Mouse (Mus musculus) heart, embryonic 15.5 days (tissue): ENCODE results near the gene Stx5a. TPM values are rescaled to one million over a fixed set of nuclear protein-coding genes. Genes with fewer than 3 reads are reported as not detected.
"Not testable (repeated sequence)": the region's sequence is repeated elsewhere in the genome, so short reads cannot be mapped to it uniquely, and the experiment has no call there.

Source experiments
- ATAC-seq: fragments of 200-750 bp; cut with Nextera tagmentation; replicated peaks from 2 replicates; pipeline ENCODE4 v1.8.0; 2017; ENCODE audit warnings: low read depth, moderate TSS enrichment; ENCODE audit not compliant: insufficient number of reproducible peaks, insufficient read depth, low FRiP score
- H3K27ac ChIP-seq: fragments of 300-500 bp; sonication (generic); 2 replicates; pipeline ENCODE4 v1.5.1; 2015; ENCODE audit warnings: mild to moderate bottlenecking, inconsistent platforms
- H3K27me3 ChIP-seq: fragments of 300-500 bp; sonication (generic); 2 replicates; pipeline ENCODE4 v1.6.1; 2015; ENCODE audit warnings: inconsistent platforms
- H3K36me3 ChIP-seq: fragments of 300-500 bp; sonication (generic); 2 replicates; pipeline ENCODE4 v1.6.1; 2015; ENCODE audit warnings: mild to moderate bottlenecking, inconsistent platforms
- H3K4me1 ChIP-seq: fragments of 300-500 bp; sonication (generic); replicated peaks from 2 replicates; pipeline ENCODE4 v1.6.1; 2015; ENCODE audit warnings: inconsistent platforms
- H3K4me2 ChIP-seq: fragments of 300-500 bp; sonication (generic); 2 replicates; pipeline ENCODE4 v1.6.1; 2015; ENCODE audit warnings: inconsistent platforms, mild to moderate bottlenecking, moderate library complexity
- H3K4me3 ChIP-seq: fragments of 300-500 bp; sonication (generic); 2 replicates; pipeline ENCODE4 v1.5.1; 2015; ENCODE audit warnings: mild to moderate bottlenecking, inconsistent platforms
- H3K9ac ChIP-seq: fragments of 300-500 bp; sonication (generic); 2 replicates; pipeline ENCODE4 v1.6.1; 2015; ENCODE audit warnings: mild to moderate bottlenecking, inconsistent platforms
- H3K9me3 ChIP-seq: fragments of 300-500 bp; sonication (generic); replicated peaks from 2 replicates; pipeline ENCODE4 v1.6.1; 2016; ENCODE audit warnings: inconsistent platforms
- WGBS: fragments of 180-500 bp; shearing (Covaris S2); methylation state at CpG from one replicate; pipeline ENCODE4 v1.1.7; 2015; ENCODE audit warnings: mixed read lengths; 5-methylcytosine and 5-hydroxymethylcytosine counted together
- polyA plus RNA-seq: library from polyadenylated mRNA; unstranded; fragments of >200 nt; fragmentation: Nextera tagmentation; extraction: Ambion mirVana; gene quantifications from 2 replicates; pipeline ENCODE4 v1.2.1, GENCODE M21; 2015

Gene Stx5a
- polyA plus RNA-seq, 1 experiment from 2014 or later: 81.0 TPM

GRCm38 (mm10) chr19:8718357-8718756 is 22.9 kb upstream of the Stx5a start:
- no peak overlapping the region for H3K4me2 ChIP-seq
- no peak overlapping the region for H3K27ac ChIP-seq
- no peak for ATAC-seq
- peaks cover 21% of the 10 kb centered on the region for H3K4me1 ChIP-seq
- no peaks in the 10 kb centered on the region for H3K27me3 ChIP-seq
- H3K9me3 ChIP-seq: no peaks in the 10 kb centered on the region
- no peaks in the 10 kb centered on the region for H3K36me3 ChIP-seq
- H3K9ac ChIP-seq: no peak overlapping the region
- 63% methylated on average over 3 of the region's 3 CpGs for WGBS
- H3K4me3 ChIP-seq: no peak overlapping the region

DNA sequence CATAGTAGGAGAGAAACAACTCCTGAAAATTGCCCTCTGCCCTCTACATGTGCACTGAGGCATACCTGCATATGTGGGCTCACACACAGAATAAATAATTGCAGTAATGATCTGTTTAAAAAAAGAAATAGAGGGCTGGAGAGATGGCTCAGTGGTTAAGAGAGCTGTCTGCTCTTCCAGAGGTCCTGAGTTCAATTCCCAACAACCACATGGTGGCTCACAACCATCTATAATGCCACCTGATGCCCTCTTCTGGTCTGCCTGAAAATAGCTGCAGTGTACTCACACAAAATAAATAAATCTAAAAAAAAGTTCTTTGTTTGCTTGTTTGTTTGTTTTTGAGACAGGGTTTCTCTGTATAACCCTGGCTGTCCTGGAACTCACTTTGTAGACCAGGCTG is 22.2 kb upstream of the Stx5a start:
- H3K4me2 ChIP-seq, H3K27ac ChIP-seq, H3K9ac ChIP-seq, H3K9me3 ChIP-seq, H3K27me3 ChIP-seq, H3K4me3 ChIP-seq, H3K36me3 ChIP-seq, ATAC-seq: not testable (repeated sequence)
- peaks cover 19% of the 10 kb centered on the region for H3K4me1 ChIP-seq

DNA sequence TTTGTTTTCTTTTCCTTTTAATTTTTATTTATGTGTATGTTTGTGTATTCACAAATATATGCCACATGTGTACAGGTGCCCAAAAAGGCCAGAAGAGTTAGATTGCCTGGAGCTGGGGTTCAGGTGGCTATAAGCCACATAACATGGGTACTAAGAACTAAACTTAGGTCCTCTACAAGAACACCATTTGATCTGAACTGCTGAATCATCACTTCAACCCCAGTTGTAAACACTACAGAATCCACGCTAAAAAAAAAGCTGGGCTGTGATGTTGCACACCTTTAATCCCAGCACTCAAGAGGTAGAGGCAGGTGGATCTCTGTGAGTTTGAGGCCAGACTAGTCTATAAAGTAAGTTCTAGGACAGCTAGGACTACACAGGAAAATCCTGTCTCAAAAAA is 19.8 kb upstream of the Stx5a start:
- no peak overlapping the region for H3K4me3 ChIP-seq
- ATAC-seq: no peak
- 59% methylated on average over 1 of the region's 1 CpGs for WGBS

GRCm38 (mm10) chr19:8722021-8722420 is 19.2 kb upstream of the Stx5a start:
- no peak overlapping the region for H3K27ac ChIP-seq
- peaks cover 29% of the 10 kb centered on the region for H3K4me1 ChIP-seq
- 50% methylated on average over 4 of the region's 4 CpGs for WGBS
- no peaks in the 10 kb centered on the region for H3K27me3 ChIP-seq
- H3K4me3 ChIP-seq: peak overlapping the region; percentile 65
- ATAC-seq: no peak
- H3K4me2 ChIP-seq: peak overlapping the region; percentile 61
- peak overlapping the region; percentile 84 for H3K9ac ChIP-seq
- peaks cover 28% of the 10 kb centered on the region for H3K36me3 ChIP-seq
- H3K9me3 ChIP-seq: no peaks in the 10 kb centered on the region

More for the DNA sequence above, 19.8 kb upstream of the Stx5a start:
- no peaks in the 10 kb centered on the region for H3K27me3 ChIP-seq
- no peak overlapping the region for H3K4me2 ChIP-seq
- H3K36me3 ChIP-seq: peaks cover 21% of the 10 kb centered on the region
- H3K27ac ChIP-seq: no peak overlapping the region
- H3K9me3 ChIP-seq: no peaks in the 10 kb centered on the region
- H3K4me1 ChIP-seq: peaks cover 29% of the 10 kb centered on the region
- H3K9ac ChIP-seq: no peak overlapping the region

DNA sequence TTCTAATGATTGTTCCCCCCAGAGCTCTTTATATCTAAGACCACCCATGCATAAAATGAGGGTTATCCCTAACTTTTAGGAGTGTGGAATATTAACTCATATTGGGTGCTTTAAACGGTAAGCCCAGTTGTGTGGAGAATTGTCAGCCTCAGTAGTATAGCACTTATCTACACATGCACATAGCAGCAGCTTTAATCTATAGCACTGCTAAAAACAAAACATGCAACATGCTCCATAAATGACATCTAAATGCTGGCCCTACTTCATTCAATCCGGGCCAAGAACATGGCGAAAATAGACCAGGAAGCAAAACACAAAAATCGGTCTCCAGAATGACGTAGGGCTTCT is 18.7 kb upstream of the Stx5a start:
- peak overlapping the region; percentile 65 for H3K4me3 ChIP-seq
- no peaks in the 10 kb centered on the region for H3K9me3 ChIP-seq
- WGBS: under 1% methylated on average over 5 of the region's 5 CpGs
- H3K27ac ChIP-seq: peak overlapping the region; percentile 95
- ATAC-seq: no peak
- peaks cover 29% of the 10 kb centered on the region for H3K4me1 ChIP-seq
- H3K36me3 ChIP-seq: peaks cover 28% of the 10 kb centered on the region
- H3K4me2 ChIP-seq: peak overlapping the region; percentile 61
- H3K9ac ChIP-seq: peak overlapping the region; percentile 84
- H3K27me3 ChIP-seq: no peaks in the 10 kb centered on the region

DNA sequence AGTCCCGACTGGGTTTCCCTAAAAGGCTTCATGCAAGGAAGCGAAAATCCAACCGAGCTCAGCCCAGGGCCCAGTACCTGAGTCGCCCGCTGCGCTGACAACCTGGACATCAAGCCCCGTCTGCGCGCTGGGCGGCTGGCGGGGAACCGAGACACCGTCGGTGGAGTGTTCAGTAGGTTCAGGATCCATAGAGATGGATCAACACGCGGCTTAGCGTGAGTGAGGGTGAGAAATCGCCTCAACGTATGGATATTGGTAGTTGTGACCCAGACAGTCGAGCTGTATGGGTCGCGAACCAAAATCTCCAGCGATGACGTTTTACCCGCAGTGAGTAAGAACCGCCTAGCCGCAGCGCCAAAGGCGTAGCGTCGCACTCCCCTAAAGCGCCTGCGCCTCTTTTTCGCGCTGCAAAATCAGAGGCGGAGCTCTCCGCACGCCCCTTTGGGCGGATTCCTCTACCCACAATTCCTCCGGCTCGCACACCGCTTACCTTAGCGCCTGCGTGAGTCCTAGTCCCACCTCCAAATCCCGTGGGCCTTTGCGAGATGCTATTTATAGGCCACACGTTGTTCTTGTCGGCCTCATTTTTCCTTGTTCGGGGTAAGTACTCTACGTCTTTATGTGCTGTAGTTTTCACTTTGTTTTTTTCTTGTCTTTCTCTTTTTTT is 18.2 kb upstream of the Stx5a start, which contains the start of gene Slc3a2:
Gene Slc3a2 (minus strand): TSS at position 463 of the 667 bp plus-strand sequence.
- Histone ChIP-seq H3K4me1 (peaks cover 29% of the 10 kb centered on the region), H3K27me3 (no peaks in the 10 kb centered on the region), H3K9ac (peak within 1 kb of the TSS; percentile 84), H3K4me2 (peak within 1 kb of the TSS; percentile 63), H3K4me3 (peak within 1 kb of the TSS; percentile 65), H3K9me3 (no peaks in the 10 kb centered on the region), H3K36me3 (peaks cover 28% of the 10 kb centered on the region), H3K27ac (peak within 1 kb of the TSS; percentile 95)
- WGBS: under 1% methylated on average over 50 of the region's 50 CpGs
- ATAC-seq: peak; percentile 98

GRCm38 (mm10) chr19:8723574-8724346 is 17.5 kb upstream of the Stx5a start:
- Histone ChIP-seq H3K4me1 (peaks cover 29% of the 10 kb centered on the region), H3K27ac (peak overlapping the region; percentile 88), H3K27me3 (no peaks in the 10 kb centered on the region), H3K4me2 (peak overlapping the region; percentile 63), H3K36me3 (peaks cover 28% of the 10 kb centered on the region), H3K9me3 (no peaks in the 10 kb centered on the region), H3K9ac (peak overlapping the region; percentile 84), H3K4me3 (peak overlapping the region; percentile 65)
- ATAC-seq: no peak
- under 1% methylated on average over 20 of the region's 20 CpGs for WGBS

GRCm38 (mm10) chr19:8724392-8724791 is 16.8 kb upstream of the Stx5a start:
- peaks cover 29% of the 10 kb centered on the region for H3K4me1 ChIP-seq
- peak overlapping the region; percentile 65 for H3K4me3 ChIP-seq
- H3K9ac ChIP-seq: peak overlapping the region; percentile 84
- no peaks in the 10 kb centered on the region for H3K27me3 ChIP-seq
- peaks cover 28% of the 10 kb centered on the region for H3K36me3 ChIP-seq
- peak overlapping the region; percentile 88 for H3K27ac ChIP-seq
- H3K4me2 ChIP-seq: peak overlapping the region; percentile 63
- WGBS: 6% methylated on average over 2 of the region's 2 CpGs
- no peaks in the 10 kb centered on the region for H3K9me3 ChIP-seq
- ATAC-seq: no peak

GRCm38 (mm10) chr19:8725081-8725613 is 16.1 kb upstream of the Stx5a start:
- Histone ChIP-seq H3K9ac (0 out of 2 replicates have a peak overlapping the region, but pooled peaks have one; percentile 84), H3K9me3 (no peaks in the 10 kb centered on the region), H3K4me3 (peak overlapping the region; percentile 65), H3K27me3 (no peaks in the 10 kb centered on the region), H3K4me2 (peak overlapping the region; percentile 63), H3K4me1 (peaks cover 29% of the 10 kb centered on the region), H3K36me3 (peaks cover 28% of the 10 kb centered on the region), H3K27ac (no peak overlapping the region)
- no peak for ATAC-seq
- 55% methylated on average over 4 of the region's 4 CpGs for WGBS

- Histone ChIP-seq H3K27me3 (no peaks in the 10 kb centered on the region), H3K36me3 (peaks cover 28% of the 10 kb centered on the region), H3K9ac (no peak overlapping the region), H3K27ac (no peak overlapping the region), H3K4me1 (peaks cover 24% of the 10 kb centered on the region), H3K4me2 (no peak overlapping the region), H3K9me3 (no peaks in the 10 kb centered on the region), H3K4me3 (no peak overlapping the region)
- ATAC-seq: no peak
- 35% methylated on average over 3 of the region's 3 CpGs for WGBS
Measured at GRCm38 (mm10) chr19:8726609-8727390, 14.4 kb upstream of the Stx5a start.

- Histone ChIP-seq H3K9me3 (no peaks in the 10 kb centered on the region), H3K4me3 (no peak overlapping the region), H3K27ac (no peak overlapping the region), H3K4me2 (no peak overlapping the region), H3K4me1 (peaks cover 17% of the 10 kb centered on the region), H3K27me3 (no peaks in the 10 kb centered on the region), H3K9ac (no peak overlapping the region), H3K36me3 (peaks cover 28% of the 10 kb centered on the region)
- WGBS: 24% methylated on average over 5 of the region's 5 CpGs
- no peak for ATAC-seq
Measured at GRCm38 (mm10) chr19:8727495-8728114, 13.6 kb upstream of the Stx5a start.
